Mouse (Mus musculus) liver, embryonic 11.5 days (tissue): ENCODE results near the gene Smco2. TPM values are rescaled to one million over a fixed set of nuclear protein-coding genes. Genes with fewer than 3 reads are reported as not detected.
"Not testable (repeated sequence)": the region's sequence is repeated elsewhere in the genome, so short reads cannot be mapped to it uniquely, and the experiment has no call there.

ENCODE experiments used
- ATAC-seq: fragments of 200-750 bp; cut with Nextera tagmentation; replicated peaks from 2 replicates; pipeline ENCODE4 v1.8.0; 2017; ENCODE audit warnings: moderate number of reproducible peaks, mild to moderate bottlenecking, moderate TSS enrichment, moderate library complexity; ENCODE audit not compliant: low FRiP score
- DNase-seq: peaks from one replicate; pipeline ENCODE4 v3.0.0-alpha.2; 2017; ENCODE audit warnings: low spot score
- H3K27ac ChIP-seq: fragments of 300-500 bp; sonication (generic); 2 replicates; pipeline ENCODE4 v1.5.1; 2014; ENCODE audit warnings: mild to moderate bottlenecking, low read depth, low read length, control low read depth
- H3K27me3 ChIP-seq: fragments of 300-500 bp; sonication (generic); replicated peaks from 2 replicates; pipeline ENCODE4 v1.6.1; 2014; ENCODE audit warnings: low read length, mixed read lengths; ENCODE audit not compliant: control insufficient read depth, insufficient read depth
- H3K36me3 ChIP-seq: fragments of 300-500 bp; sonication (generic); 2 replicates; pipeline ENCODE4 v1.6.1; 2014; ENCODE audit warnings: mild to moderate bottlenecking, low read length, moderate library complexity, mixed read lengths; ENCODE audit not compliant: control insufficient read depth, insufficient read depth
- H3K4me1 ChIP-seq: fragments of 300-500 bp; sonication (generic); replicated peaks from 2 replicates; pipeline ENCODE4 v1.6.1; 2014; ENCODE audit warnings: low read length, mixed read lengths; ENCODE audit not compliant: control insufficient read depth, insufficient read depth
- H3K4me2 ChIP-seq: fragments of 300-500 bp; sonication (generic); 2 replicates; pipeline ENCODE4 v1.6.1; 2014; ENCODE audit warnings: mild to moderate bottlenecking, control low read depth, moderate library complexity
- H3K4me3 ChIP-seq: fragments of 300-500 bp; sonication (generic); 2 replicates; pipeline ENCODE4 v1.5.1; 2014; ENCODE audit warnings: low read depth, low read length, control low read depth
- H3K9ac ChIP-seq: fragments of 300-500 bp; sonication (generic); 2 replicates; pipeline ENCODE4 v1.6.1; 2014; ENCODE audit warnings: low read depth, low read length, control low read depth
- H3K9me3 ChIP-seq: fragments of 300-500 bp; sonication (generic); 2 replicates; pipeline ENCODE4 v1.6.1; 2016; ENCODE audit warnings: low read length, inconsistent platforms, mixed read lengths; ENCODE audit not compliant: control insufficient read depth
- WGBS: fragments of 180-500 bp; shearing (Covaris S2); extraction: QIAGEN DNeasy Blood & Tissue Kit; methylation state at CpG from one replicate; pipeline ENCODE4 v1.1.7; 2014; 5-methylcytosine and 5-hydroxymethylcytosine counted together
- polyA plus RNA-seq: library from polyadenylated mRNA; unstranded; fragments of >200 nt; fragmentation: Nextera tagmentation; extraction: Ambion mirVana; gene quantifications from 2 replicates; pipeline ENCODE4 v1.2.1, GENCODE M21; 2014

The Smco2 gene
- polyA plus RNA-seq, 1 experiment from 2014 or later = not detected

DNA sequence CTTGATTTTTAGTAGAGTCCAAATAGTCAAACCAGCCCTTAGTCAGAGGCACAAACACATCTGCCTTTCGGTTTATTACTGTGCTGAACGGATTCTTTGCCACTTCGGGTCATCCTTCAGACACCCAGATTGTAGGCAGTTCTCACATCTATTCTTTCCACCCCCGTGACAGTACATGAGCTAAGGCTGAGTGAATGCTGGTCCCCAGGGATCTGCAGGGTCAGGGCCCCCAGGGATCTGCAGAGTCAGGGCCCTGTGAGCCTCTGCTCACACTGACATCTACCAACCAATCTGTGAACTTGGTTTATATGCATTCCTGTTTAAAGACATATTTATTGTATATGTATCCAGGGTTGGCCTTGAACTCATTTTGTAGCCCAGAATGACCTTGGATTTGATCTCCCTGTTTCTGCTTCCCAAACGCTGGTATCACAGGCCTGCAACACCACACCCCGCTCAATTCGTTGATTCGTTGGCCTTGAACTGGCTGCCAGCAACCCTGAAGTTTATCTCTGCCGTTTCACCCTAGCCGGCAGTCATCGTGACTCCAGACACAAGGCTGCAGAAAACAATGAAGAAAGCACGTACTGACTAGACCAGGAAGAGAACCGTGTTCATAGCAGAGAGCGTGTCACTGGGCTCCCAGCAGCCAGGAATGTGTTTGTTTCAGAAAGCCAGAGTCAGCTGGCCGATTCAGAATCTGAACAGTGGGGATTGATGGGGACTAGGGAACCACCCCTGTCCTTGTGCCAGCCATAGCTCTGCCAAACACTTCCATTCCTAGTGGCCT, 3.7 kb upstream of the Smco2 start:
- no peak for DNase-seq
- no peaks in the 10 kb centered on the region for H3K27me3 ChIP-seq
- ATAC-seq = 0 out of 2 replicates have a peak, but pooled peaks have one; percentile 3
- no peak overlapping the region for H3K4me2 ChIP-seq
- no peaks in the 10 kb centered on the region for H3K9me3 ChIP-seq
- H3K9ac ChIP-seq = no peak overlapping the region
- H3K36me3 ChIP-seq = no peaks in the 10 kb centered on the region
- WGBS = 62% methylated on average over 15 of the region's 15 CpGs
- peaks cover 16% of the 10 kb centered on the region for H3K4me1 ChIP-seq
- H3K4me3 ChIP-seq = no peak overlapping the region
- H3K27ac ChIP-seq = no peak overlapping the region

- no peak for DNase-seq
- no peaks in the 10 kb centered on the region for H3K27me3 ChIP-seq
- H3K27ac ChIP-seq = no peak overlapping the region
- peaks cover 14% of the 10 kb centered on the region for H3K4me1 ChIP-seq
- no peak for ATAC-seq
- H3K9me3 ChIP-seq = no peaks in the 10 kb centered on the region
- H3K36me3 ChIP-seq = no peaks in the 10 kb centered on the region
- H3K4me3 ChIP-seq = no peak overlapping the region
- no peak overlapping the region for H3K9ac ChIP-seq
- WGBS = 80% methylated on average over 3 of the region's 3 CpGs
- H3K4me2 ChIP-seq = no peak overlapping the region
These were observed 2.5 kb upstream of the Smco2 start for GRCm38 (mm10) chr6:146847402-146847801.

GRCm38 (mm10) chr6:146848281-146848680, 1.6 kb upstream of the Smco2 start:
- peaks cover 12% of the 10 kb centered on the region for H3K4me1 ChIP-seq
- ATAC-seq = no peak

GRCm38 (mm10) chr6:146851916-146852315, 2.0 kb downstream of the Smco2 start:
- 82% methylated on average over 3 of the region's 3 CpGs for WGBS
- ATAC-seq (no peak), DNase-seq (no peak)
- Histone ChIP-seq H3K36me3 (no peaks in the 10 kb centered on the region), H3K4me1 (peaks cover 9% of the 10 kb centered on the region), H3K27ac (no peak overlapping the region), H3K9me3 (no peaks in the 10 kb centered on the region), H3K9ac (no peak overlapping the region), H3K4me2 (no peak overlapping the region), H3K27me3 (no peaks in the 10 kb centered on the region), H3K4me3 (no peak overlapping the region)

More at GRCm38 (mm10) chr6:146848281-146848680, 1.6 kb upstream of the Smco2 start:
- Histone ChIP-seq H3K27ac (no peak overlapping the region), H3K36me3 (no peaks in the 10 kb centered on the region), H3K4me3 (no peak overlapping the region), H3K27me3 (no peaks in the 10 kb centered on the region), H3K4me2 (no peak overlapping the region), H3K9me3 (no peaks in the 10 kb centered on the region), H3K9ac (no peak overlapping the region)
- 76% methylated on average over 3 of the region's 3 CpGs for WGBS
- no peak for DNase-seq

GRCm38 (mm10) chr6:146852739-146853138, 2.8 kb downstream of the Smco2 start:
- Histone ChIP-seq H3K27ac (no peak overlapping the region), H3K9ac (no peak overlapping the region), H3K36me3 (no peaks in the 10 kb centered on the region), H3K9me3 (no peaks in the 10 kb centered on the region), H3K4me3 (no peak overlapping the region), H3K4me1 (peaks cover 9% of the 10 kb centered on the region), H3K27me3 (no peaks in the 10 kb centered on the region), H3K4me2 (no peak overlapping the region)
- 65% methylated on average over 4 of the region's 4 CpGs for WGBS
- DNase-seq (no peak), ATAC-seq (no peak)

GRCm38 (mm10) chr6:146855185-146855584, 5.3 kb downstream of the Smco2 start:
- no peaks in the 10 kb centered on the region for H3K9me3 ChIP-seq
- DNase-seq = no peak

DNA sequence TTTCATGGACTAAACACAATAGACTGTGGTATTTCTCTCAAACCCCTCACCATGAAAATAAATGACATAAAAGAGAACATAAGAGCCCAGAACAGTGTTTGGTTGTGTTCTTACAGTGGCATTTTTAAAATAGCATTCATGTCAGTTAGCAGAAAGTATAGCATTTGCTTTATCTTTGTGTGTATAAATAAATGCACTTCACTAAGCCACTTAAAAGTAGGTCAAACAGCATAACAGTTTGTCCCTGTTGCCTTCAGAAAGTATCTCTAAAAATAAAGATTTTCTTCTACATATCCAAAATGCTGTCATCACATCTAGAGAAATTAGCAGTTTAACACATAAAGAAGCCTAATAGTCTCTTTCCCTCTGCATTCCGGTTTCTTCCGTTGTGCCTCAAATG, 7.5 kb downstream of the Smco2 start:
- Histone ChIP-seq H3K36me3 (no peaks in the 10 kb centered on the region), H3K4me2 (no peak overlapping the region), H3K4me3 (no peak overlapping the region), H3K27ac (no peak overlapping the region), H3K27me3 (no peaks in the 10 kb centered on the region), H3K9ac (no peak overlapping the region), H3K4me1 (no peaks in the 10 kb centered on the region), H3K9me3 (no peaks in the 10 kb centered on the region)
- DNase-seq = no peak
- 96% methylated on average over 2 of the region's 2 CpGs for WGBS
- no peak for ATAC-seq

More at GRCm38 (mm10) chr6:146855185-146855584, 5.3 kb downstream of the Smco2 start:
- WGBS = 81% methylated on average over 9 of the region's 9 CpGs
- Histone ChIP-seq H3K4me1 (peaks cover 5% of the 10 kb centered on the region), H3K4me3 (no peak overlapping the region), H3K9ac (no peak overlapping the region), H3K27ac (no peak overlapping the region), H3K36me3 (no peaks in the 10 kb centered on the region), H3K27me3 (no peaks in the 10 kb centered on the region), H3K4me2 (no peak overlapping the region)
- ATAC-seq = peak; percentile 83

- 91% methylated on average over 2 of the region's 2 CpGs for WGBS
- Histone ChIP-seq H3K9ac (no peak overlapping the region), H3K27me3 (no peaks in the 10 kb centered on the region), H3K9me3 (no peaks in the 10 kb centered on the region), H3K4me1 (no peaks in the 10 kb centered on the region), H3K4me3 (no peak overlapping the region), H3K36me3 (no peaks in the 10 kb centered on the region), H3K27ac (no peak overlapping the region), H3K4me2 (no peak overlapping the region)
- DNase-seq (no peak), ATAC-seq (no peak)
These were observed 13.2 kb downstream of the Smco2 start for GRCm38 (mm10) chr6:146863154-146863553.

- DNase-seq, ATAC-seq, H3K4me2 ChIP-seq, H3K36me3 ChIP-seq, H3K9ac ChIP-seq, H3K27ac ChIP-seq, H3K4me3 ChIP-seq, H3K27me3 ChIP-seq, H3K4me1 ChIP-seq, H3K9me3 ChIP-seq: not testable (repeated sequence)
- WGBS = 93% methylated on average over 4 of the region's 5 CpGs
These were observed 14.5 kb downstream of the Smco2 start for GRCm38 (mm10) chr6:146864370-146864769.
